Mouse (Mus musculus): ENCODE results near the gene Adh7.

GRCm38 (mm10) chr3:138262568-138262967, 45.0 kb downstream of the Adh7 start:
- no peak for TF ChIP-seq CTCF (conservative IDR thresholded peaks at IDR 0.05; ENCODE audit: low read length)
- TF ChIP-seq POU5F1 (IDR thresholded peaks at IDR 0.05; ENCODE audit: borderline replicate concordance, low read length): no peak

Measured in E14TG2a.4 (cell line).